Mouse (Mus musculus) forebrain, embryonic 11.5 days (tissue): ENCODE data around the gene Zfp804b. TPM values are rescaled to one million over a fixed set of nuclear protein-coding genes. Genes with fewer than 3 reads are reported as not detected.

ENCODE experiments used
- ATAC-seq: fragments of 200-750 bp; cut with Nextera tagmentation; replicated peaks from 2 replicates; pipeline ENCODE4 v1.8.0; 2017; ENCODE audit warnings: moderate TSS enrichment; ENCODE audit not compliant: low FRiP score
- DNase-seq: peaks from one replicate; pipeline ENCODE4 v3.0.0-alpha.2; 2017; ENCODE audit warnings: low spot score
- H3K27ac ChIP-seq: fragments of 300-500 bp; sonication (generic); 2 replicates; pipeline ENCODE4 v1.5.1; 2014; ENCODE audit warnings: low read depth, low read length
- H3K27me3 ChIP-seq: fragments of 300-500 bp; sonication (generic); 2 replicates; pipeline ENCODE4 v1.6.1; 2014; ENCODE audit warnings: mild to moderate bottlenecking, low read length, mixed read lengths; ENCODE audit not compliant: control insufficient read depth, insufficient read depth
- H3K36me3 ChIP-seq: fragments of 300-500 bp; sonication (generic); 2 replicates; pipeline ENCODE4 v1.6.1; 2014; ENCODE audit warnings: mild to moderate bottlenecking, low read length, moderate library complexity, mixed read lengths; ENCODE audit not compliant: control insufficient read depth, insufficient read depth
- H3K4me1 ChIP-seq: fragments of 300-500 bp; sonication (generic); replicated peaks from 2 replicates; pipeline ENCODE4 v1.6.1; 2014; ENCODE audit warnings: low read length, mixed read lengths; ENCODE audit not compliant: control insufficient read depth, insufficient read depth
- H3K4me2 ChIP-seq: fragments of 300-500 bp; sonication (generic); 2 replicates; pipeline ENCODE4 v1.6.1; 2014; ENCODE audit warnings: low read depth, mild to moderate bottlenecking, low read length, moderate library complexity, mixed read lengths; ENCODE audit not compliant: severe bottlenecking
- H3K4me3 ChIP-seq: fragments of 300-500 bp; sonication (generic); 2 replicates; pipeline ENCODE4 v1.5.1; 2014; ENCODE audit warnings: low read depth, low read length
- H3K9ac ChIP-seq: fragments of 300-500 bp; sonication (generic); 2 replicates; pipeline ENCODE4 v1.6.1; 2014; ENCODE audit warnings: low read length
- H3K9me3 ChIP-seq: fragments of 300-500 bp; sonication (generic); 2 replicates; pipeline ENCODE4 v1.6.1; 2016; ENCODE audit warnings: low read length, mixed read lengths; ENCODE audit not compliant: control insufficient read depth
- WGBS: fragments of 180-500 bp; shearing (Covaris S2); extraction: QIAGEN DNeasy Blood & Tissue Kit; methylation state at CpG from one replicate; pipeline ENCODE4 v1.1.7; 2014; 5-methylcytosine and 5-hydroxymethylcytosine counted together
- polyA plus RNA-seq: library from polyadenylated mRNA; unstranded; fragments of >200 nt; fragmentation: Nextera tagmentation; extraction: Ambion mirVana; gene quantifications from 2 replicates; pipeline ENCODE4 v1.2.1, GENCODE M21; 2014

Gene Zfp804b
- polyA plus RNA-seq, 1 experiment from 2014 or later, result 0.29 TPM

DNA sequence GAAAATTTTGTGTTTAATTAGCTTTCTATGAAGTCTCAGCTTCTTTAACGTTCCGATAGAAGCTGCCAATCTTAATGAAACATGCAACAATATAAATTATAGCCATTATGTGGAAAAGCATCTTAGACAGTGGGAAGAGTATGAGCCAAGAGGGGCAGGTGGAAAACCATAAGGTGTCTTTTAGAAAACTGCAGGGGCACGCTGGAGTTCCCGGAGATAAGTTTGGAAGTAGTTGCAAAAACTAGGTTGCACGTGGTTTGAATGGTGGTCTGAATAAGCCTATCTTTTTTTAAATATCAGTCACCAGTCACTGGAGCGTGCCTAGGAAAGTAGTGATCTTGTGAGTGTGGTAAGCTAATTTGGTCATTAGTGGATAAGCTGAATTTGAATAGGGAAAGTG is 473.0 kb downstream of the Zfp804b start:
- WGBS, result 84% methylated on average over 6 of the region's 6 CpGs
- no peak for DNase-seq

GRCm38 (mm10) chr5:6870970-6871369 is 473.6 kb downstream of the Zfp804b start:
- no peak overlapping the region for H3K27ac ChIP-seq
- ATAC-seq (no peak), DNase-seq (no peak)
- no peak overlapping the region for H3K4me3 ChIP-seq
- no peak overlapping the region for H3K4me2 ChIP-seq
- no peak overlapping the region for H3K9ac ChIP-seq
- no peaks in the 10 kb centered on the region for H3K9me3 ChIP-seq
- H3K27me3 ChIP-seq, result no peaks in the 10 kb centered on the region
- no peaks in the 10 kb centered on the region for H3K4me1 ChIP-seq
- H3K36me3 ChIP-seq, result no peaks in the 10 kb centered on the region

More for the DNA sequence above, 473.0 kb downstream of the Zfp804b start:
- ATAC-seq, result no peak
- Histone ChIP-seq H3K4me1 (no peaks in the 10 kb centered on the region), H3K36me3 (no peaks in the 10 kb centered on the region), H3K9ac (no peak overlapping the region), H3K9me3 (no peaks in the 10 kb centered on the region), H3K27me3 (no peaks in the 10 kb centered on the region), H3K4me2 (no peak overlapping the region), H3K4me3 (no peak overlapping the region), H3K27ac (no peak overlapping the region)

DNA sequence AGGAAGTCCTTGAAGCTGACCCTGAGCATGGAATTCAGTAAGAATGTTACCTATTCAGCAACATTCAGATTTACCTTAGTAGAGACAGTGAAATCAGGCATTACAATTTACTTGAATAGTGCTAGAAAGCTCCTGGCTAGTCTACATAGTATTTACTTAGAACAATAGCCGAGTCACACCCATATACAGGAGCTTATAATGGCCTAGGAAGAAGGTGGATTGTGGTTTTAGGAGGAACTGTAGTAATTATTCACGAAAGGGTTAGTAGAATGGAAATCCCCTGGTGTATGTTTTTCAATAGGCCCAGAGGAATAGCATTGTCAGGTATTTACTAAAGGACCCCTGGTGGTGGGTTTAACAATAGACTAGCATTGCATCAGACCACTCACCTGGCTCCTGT is 549.2 kb downstream of the Zfp804b start:
- 62% methylated on average over 2 of the region's 2 CpGs for WGBS
- no peak for DNase-seq
- ATAC-seq, result no peak

DNA sequence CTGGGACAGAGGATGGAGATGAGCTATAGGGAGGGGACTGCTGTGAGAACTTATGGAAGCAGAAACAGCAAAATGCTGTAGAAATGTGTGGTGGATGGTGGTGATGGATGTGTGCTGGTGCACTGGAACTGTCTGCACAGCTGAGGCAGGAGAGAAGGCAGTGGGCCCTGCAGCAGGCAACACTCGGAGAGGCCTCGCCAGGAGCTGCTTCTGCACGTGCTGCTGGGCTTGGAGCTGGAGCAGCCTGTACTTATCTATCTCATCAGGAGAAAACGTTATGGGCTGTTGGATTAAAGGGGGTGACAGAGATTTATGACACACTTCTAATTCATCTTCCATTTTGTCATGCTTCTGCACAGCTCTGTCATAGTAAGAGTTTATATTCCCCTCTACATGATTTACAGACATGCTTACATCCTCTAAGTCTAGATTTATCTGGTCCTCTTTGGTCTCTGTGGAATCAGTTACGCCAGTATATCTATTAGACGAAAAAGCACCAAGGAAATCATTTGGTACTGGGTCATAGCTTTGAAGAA is 575.1 kb downstream of the Zfp804b start:
- H3K36me3 ChIP-seq, result no peaks in the 10 kb centered on the region
- WGBS, result 88% methylated on average over 6 of the region's 6 CpGs
- no peak overlapping the region for H3K9ac ChIP-seq
- no peak for ATAC-seq
- H3K27ac ChIP-seq, result no peak overlapping the region
- no peaks in the 10 kb centered on the region for H3K4me1 ChIP-seq
- DNase-seq, result no peak
- H3K9me3 ChIP-seq, result no peaks in the 10 kb centered on the region
- H3K27me3 ChIP-seq, result no peaks in the 10 kb centered on the region
- no peak overlapping the region for H3K4me3 ChIP-seq
- H3K4me2 ChIP-seq, result no peak overlapping the region

More for the DNA sequence above, 549.2 kb downstream of the Zfp804b start:
- Histone ChIP-seq H3K4me2 (no peak overlapping the region), H3K9me3 (no peaks in the 10 kb centered on the region), H3K4me3 (no peak overlapping the region), H3K27me3 (no peaks in the 10 kb centered on the region), H3K9ac (no peak overlapping the region), H3K36me3 (no peaks in the 10 kb centered on the region), H3K27ac (no peak overlapping the region), H3K4me1 (no peaks in the 10 kb centered on the region)

Other genes starting within 250 kb of the Zfp804b start
- gene Tex47, start 40.6 kb downstream of the Zfp804b start, polyA plus RNA-seq, result 0.19 TPM in 1 of 2 replicates, not detected in the other